21 mouse cellular contexts compared by ENCODE assay signal in genomic region chr1:187825421-187826097, GRCm38 (mm10).
DNase-seq lines count a peak whose midpoint lies in the region; ATAC-seq and TF ChIP-seq lines count a peak whose summit lies in the region.
"Had no signal": no experiment of that assay in that cellular context is flagged by ENCODE, and none has a peak within 500 bp of the region (broad histone marks: within the 10 kb centered on the region; RNA-seq: fewer than 3 reads in every experiment).

No protein-coding gene starts in this region.

- TF ChIP-seq EP300 in lung, postnatal 0 days (IDR thresholded peaks at IDR 0.05): no peak

- H3K27ac ChIP-seq in heart, embryonic 15.5 days: peak overlapping the region; percentile 33; the same call in 1 of the 2 replicates
- 0 out of 2 replicates have a peak overlapping the region, but pooled peaks have one; percentile 4 for H3K27ac ChIP-seq in kidney, embryonic 14.5 days (ENCODE audit: low read depth, low read length)
- no peak overlapping the region for H3K27ac ChIP-seq in lung, postnatal 0 days (ENCODE audit: low read length)
- H3K27ac ChIP-seq: hindbrain, embryonic 13.5 days; liver, embryonic 13.5 days; midbrain, embryonic 13.5 days had no signal

- H3K4me1 ChIP-seq in heart, embryonic 15.5 days (replicated peaks): peaks cover 20% of the 10 kb centered on the region
- peaks cover 6% of the 10 kb centered on the region; the same call in 1 of the 2 replicates for H3K4me1 ChIP-seq in kidney, embryonic 14.5 days (ENCODE audit: control insufficient read depth, insufficient read depth, low read length)
- no peaks in the 10 kb centered on the region for H3K4me1 ChIP-seq in lung, postnatal 0 days (ENCODE audit: insufficient read depth, low read depth, low read length)
- H3K4me1 ChIP-seq: liver, embryonic 13.5 days; megakaryocyte, embryonic 14.5 days had no signal

- ATAC-seq in heart, embryonic 15.5 days (replicated peaks; ENCODE audit: insufficient number of reproducible peaks, insufficient read depth, low FRiP score, low read depth): no peak
- ATAC-seq in kidney, embryonic 14.5 days (ENCODE audit: low FRiP score, low TSS enrichment): no peak
- ATAC-seq in lung, postnatal 0 days: peak; percentile 58
- ATAC-seq: CD4-positive, CD25-positive, alpha-beta regulatory T cell, adult 4 months; forebrain, postnatal 0 days; midbrain, embryonic 13.5 days had no signal

- H3K36me3 ChIP-seq in heart, embryonic 15.5 days: no peaks in the 10 kb centered on the region
- H3K36me3 ChIP-seq in kidney, embryonic 14.5 days (ENCODE audit: control insufficient read depth, insufficient read depth, low read length): no peaks in the 10 kb centered on the region
- no peaks in the 10 kb centered on the region for H3K36me3 ChIP-seq in lung, postnatal 0 days (ENCODE audit: insufficient read depth, low read length)
- H3K36me3 ChIP-seq: hindbrain, embryonic 13.5 days; liver, embryonic 13.5 days; midbrain, embryonic 13.5 days had no signal

- no peak for TF ChIP-seq CTCF in lung, postnatal 0 days (IDR thresholded peaks at IDR 0.05)

- H3K9ac ChIP-seq in heart, embryonic 15.5 days: no peak overlapping the region
- H3K9ac ChIP-seq in kidney, embryonic 14.5 days (ENCODE audit: low read depth, low read length): no peak overlapping the region
- no peak overlapping the region for H3K9ac ChIP-seq in lung, postnatal 0 days (replicated peaks; ENCODE audit: low read depth)
- H3K9ac ChIP-seq: forebrain, postnatal 0 days; hindbrain, embryonic 13.5 days; liver, embryonic 13.5 days; midbrain, embryonic 13.5 days had no signal

- WGBS in heart, embryonic 15.5 days: 80% methylated on average over 9 of the region's 9 CpGs
- 82% methylated on average over 9 of the region's 9 CpGs for WGBS in kidney, embryonic 14.5 days
- 83% methylated on average over 9 of the region's 9 CpGs for WGBS in lung, postnatal 0 days

- H3K4me2 ChIP-seq in heart, embryonic 15.5 days: no peak overlapping the region
- no peak overlapping the region for H3K4me2 ChIP-seq in kidney, embryonic 14.5 days (replicated peaks; ENCODE audit: low read depth, low read length)
- no peak overlapping the region for H3K4me2 ChIP-seq in lung, postnatal 0 days (replicated peaks; ENCODE audit: low read depth, low read length)
- H3K4me2 ChIP-seq: hindbrain, embryonic 13.5 days; liver, embryonic 13.5 days; midbrain, embryonic 13.5 days had no signal

- DNase-seq in heart, adult 11 months: peak; percentile 76
- DNase-seq in heart, postnatal 10 days: no peak
- DNase-seq in heart, adult 8-10 months (ENCODE audit: low spot score): no peak
- no peak for DNase-seq in kidney, adult 9 months
- no peak for DNase-seq in lung, postnatal 0 days (ENCODE audit: low spot score)
- DNase-seq in lung, postnatal 36 days: no peak
- DNase-seq: adrenal gland, postnatal 25 days; cerebellum, adult 9-10 months; forebrain, postnatal 0 days; gastrocnemius, postnatal 14 days; kidney, adult 11 months; layer of hippocampus, adult 9-11 months; liver, embryonic 13.5 days; thymus, adult 18-20 months; thymus, postnatal 36 days had no signal

- no peak overlapping the region for H3K4me3 ChIP-seq in heart, embryonic 15.5 days
- no peak overlapping the region for H3K4me3 ChIP-seq in kidney, embryonic 14.5 days (ENCODE audit: low read length)
- no peak overlapping the region for H3K4me3 ChIP-seq in lung, postnatal 0 days (ENCODE audit: low read depth, low read length)
- H3K4me3 ChIP-seq: hindbrain, embryonic 13.5 days; liver, embryonic 13.5 days; megakaryocyte, embryonic 14.5 days; midbrain, embryonic 13.5 days had no signal

- intact Hi-C loops in heart, postnatal 10 days (cut with DNase I): no loop called here

- no peaks in the 10 kb centered on the region for H3K27me3 ChIP-seq in heart, embryonic 15.5 days
- no peaks in the 10 kb centered on the region; the same call in 1 of the 2 replicates for H3K27me3 ChIP-seq in kidney, embryonic 14.5 days (ENCODE audit: control insufficient read depth, insufficient read depth, low read length)
- no peaks in the 10 kb centered on the region for H3K27me3 ChIP-seq in lung, postnatal 0 days (replicated peaks; ENCODE audit: insufficient read depth, low read length)
- H3K27me3 ChIP-seq: hindbrain, embryonic 13.5 days; liver, embryonic 13.5 days; megakaryocyte, embryonic 14.5 days; midbrain, embryonic 13.5 days had no signal

- H3K9me3 ChIP-seq in heart, embryonic 15.5 days (replicated peaks): no peaks in the 10 kb centered on the region
- no peaks in the 10 kb centered on the region for H3K9me3 ChIP-seq in kidney, embryonic 14.5 days (ENCODE audit: control insufficient read depth, low read length)
- H3K9me3 ChIP-seq in lung, postnatal 0 days (ENCODE audit: low read length): no peaks in the 10 kb centered on the region
- H3K9me3 ChIP-seq: hindbrain, embryonic 13.5 days; liver, embryonic 13.5 days; midbrain, embryonic 13.5 days had no signal
